Mouse (Mus musculus) intestine, postnatal 0 days (tissue): Measurements from ENCODE around the gene Zg16. TPM values are rescaled to one million over a fixed set of nuclear protein-coding genes. Genes with fewer than 3 reads are reported as not detected.

Source experiments
- ATAC-seq: fragments of 200-750 bp; cut with Nextera tagmentation; 2 replicates; pipeline ENCODE4 v1.8.0; 2017; ENCODE audit warnings: mild to moderate bottlenecking, moderate TSS enrichment, moderate library complexity
- H3K27ac ChIP-seq: fragments of 300-500 bp; sonication (generic); 2 replicates; pipeline ENCODE4 v1.5.1; 2014; ENCODE audit warnings: mild to moderate bottlenecking, low read depth, low read length, moderate library complexity
- H3K27me3 ChIP-seq: fragments of 300-500 bp; sonication (generic); replicated peaks from 2 replicates; pipeline ENCODE4 v1.6.1; 2014; ENCODE audit warnings: low read length, mixed read lengths; ENCODE audit not compliant: control insufficient read depth, insufficient read depth
- H3K36me3 ChIP-seq: fragments of 300-500 bp; sonication (generic); 2 replicates; pipeline ENCODE4 v1.6.1; 2014; ENCODE audit warnings: mild to moderate bottlenecking, moderate library complexity; ENCODE audit not compliant: control insufficient read depth, insufficient read depth
- H3K4me1 ChIP-seq: fragments of 300-500 bp; sonication (generic); replicated peaks from 2 replicates; pipeline ENCODE4 v1.6.1; 2014; ENCODE audit warnings: antibody characterized with exemption, low read length, mixed read lengths; ENCODE audit not compliant: control insufficient read depth, insufficient read depth
- H3K4me2 ChIP-seq: fragments of 300-500 bp; sonication (generic); replicated peaks from 2 replicates; pipeline ENCODE4 v1.6.1; 2014; ENCODE audit warnings: low read depth, mild to moderate bottlenecking, moderate library complexity
- H3K4me3 ChIP-seq: fragments of 300-500 bp; sonication (generic); 2 replicates; pipeline ENCODE4 v1.5.1; 2014; ENCODE audit warnings: low read depth, low read length
- H3K9ac ChIP-seq: fragments of 300-500 bp; sonication (generic); 2 replicates; pipeline ENCODE4 v1.6.1; 2014; ENCODE audit warnings: mild to moderate bottlenecking, low read depth, low read length
- H3K9me3 ChIP-seq: fragments of 300-500 bp; sonication (generic); 2 replicates; pipeline ENCODE4 v1.6.1; 2016; ENCODE audit warnings: mixed run types; ENCODE audit not compliant: control insufficient read depth
- CTCF ChIP-seq: sonication (generic); IDR thresholded peaks from 2 replicates; pipeline ENCODE4 v1.5.1; 2016; ENCODE audit warnings: low read depth, mild to moderate bottlenecking, control low read depth, antibody characterized with exemption, moderate library complexity
- WGBS: fragments of 180-500 bp; shearing (Covaris S2); extraction: QIAGEN DNeasy Blood & Tissue Kit; methylation state at CpG from one replicate; pipeline ENCODE4 v1.1.7; 2014; 5-methylcytosine and 5-hydroxymethylcytosine counted together
- polyA plus RNA-seq: library from polyadenylated mRNA; unstranded; fragments of >200 nt; fragmentation: Nextera tagmentation; extraction: Ambion mirVana; gene quantifications from 2 replicates; pipeline ENCODE4 v1.2.1, GENCODE M21; 2015

The Zg16 gene
- polyA plus RNA-seq, 1 experiment from 2014 or later: 225 TPM

- no peaks in the 10 kb centered on the region for H3K9me3 ChIP-seq
- peak overlapping the region; percentile 14; the same call in 1 of the 2 replicates for H3K4me3 ChIP-seq
- H3K36me3 ChIP-seq: no peaks in the 10 kb centered on the region
- peak overlapping the region; percentile 51 for H3K4me2 ChIP-seq
- H3K9ac ChIP-seq: no peak overlapping the region
- no peaks in the 10 kb centered on the region for H3K27me3 ChIP-seq
- peak; percentile 98 for TF ChIP-seq CTCF
- H3K4me1 ChIP-seq: no peaks in the 10 kb centered on the region
- 14% methylated on average over 17 of the region's 17 CpGs for WGBS
- no peak overlapping the region for H3K27ac ChIP-seq
- ATAC-seq: peak; percentile 87
Measured at GRCm38 (mm10) chr7:127104560-127105332, 17.6 kb upstream of the Zg16 start.

DNA sequence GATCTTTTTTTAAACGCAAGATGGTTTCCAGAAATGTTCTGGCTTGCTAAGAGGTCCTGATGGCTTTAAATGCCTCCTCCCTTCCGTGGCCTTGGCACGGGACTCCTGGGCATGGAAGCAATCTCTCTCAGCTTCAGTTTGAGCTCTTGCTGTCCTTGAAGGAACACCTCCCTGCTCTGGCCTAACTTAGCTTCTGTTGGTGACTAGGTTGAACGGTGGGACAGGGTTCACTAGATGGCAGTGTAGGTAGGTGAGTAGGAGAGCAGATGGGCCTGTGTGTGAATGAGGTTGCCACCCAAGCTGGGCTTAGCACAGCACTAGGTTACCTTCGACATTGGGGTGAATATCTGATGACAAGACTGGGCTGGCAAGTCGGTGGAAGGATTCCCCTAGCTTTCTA, 16.8 kb upstream of the Zg16 start:
- no peak for ATAC-seq
- H3K9me3 ChIP-seq: no peaks in the 10 kb centered on the region
- H3K36me3 ChIP-seq: no peaks in the 10 kb centered on the region
- H3K4me3 ChIP-seq: no peak overlapping the region
- no peaks in the 10 kb centered on the region for H3K4me1 ChIP-seq
- H3K4me2 ChIP-seq: no peak overlapping the region
- H3K27me3 ChIP-seq: no peaks in the 10 kb centered on the region
- H3K9ac ChIP-seq: no peak overlapping the region
- TF ChIP-seq CTCF: no peak
- 66% methylated on average over 6 of the region's 6 CpGs for WGBS
- H3K27ac ChIP-seq: no peak overlapping the region

DNA sequence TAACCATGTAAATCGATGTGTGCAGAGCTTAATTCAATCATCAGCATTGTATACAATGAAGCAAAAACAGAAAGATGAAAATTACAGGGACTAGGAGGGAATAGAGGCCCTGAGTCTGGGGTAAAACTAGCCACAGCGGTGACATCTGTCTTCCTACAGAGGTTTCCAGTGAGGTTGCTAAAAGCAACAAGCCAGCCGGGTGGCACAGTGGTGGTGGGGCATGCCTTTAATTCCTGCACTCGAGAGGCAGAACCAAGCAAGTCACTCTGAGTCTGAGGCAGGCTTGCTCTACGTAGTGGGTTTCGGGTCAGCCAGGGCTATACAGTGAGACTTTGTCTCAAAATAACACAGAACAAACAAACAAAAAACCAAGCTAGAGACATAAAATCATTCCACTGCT, 15.0 kb upstream of the Zg16 start:
- Histone ChIP-seq H3K4me3 (no peak overlapping the region), H3K9me3 (no peaks in the 10 kb centered on the region), H3K4me2 (no peak overlapping the region), H3K27me3 (no peaks in the 10 kb centered on the region), H3K4me1 (no peaks in the 10 kb centered on the region), H3K9ac (no peak overlapping the region), H3K36me3 (no peaks in the 10 kb centered on the region), H3K27ac (no peak overlapping the region)
- 62% methylated on average over 6 of the region's 6 CpGs for WGBS
- ATAC-seq: no peak
- no peak for TF ChIP-seq CTCF

GRCm38 (mm10) chr7:127101451-127102016, 14.4 kb upstream of the Zg16 start:
- H3K36me3 ChIP-seq: no peaks in the 10 kb centered on the region
- H3K4me2 ChIP-seq: no peak overlapping the region
- H3K4me1 ChIP-seq: no peaks in the 10 kb centered on the region
- H3K4me3 ChIP-seq: no peak overlapping the region
- no peak for ATAC-seq
- no peaks in the 10 kb centered on the region for H3K9me3 ChIP-seq
- 23% methylated on average over 2 of the region's 2 CpGs for WGBS
- peak; percentile 42 for TF ChIP-seq CTCF
- no peaks in the 10 kb centered on the region for H3K27me3 ChIP-seq
- no peak overlapping the region for H3K9ac ChIP-seq
- H3K27ac ChIP-seq: no peak overlapping the region

DNA sequence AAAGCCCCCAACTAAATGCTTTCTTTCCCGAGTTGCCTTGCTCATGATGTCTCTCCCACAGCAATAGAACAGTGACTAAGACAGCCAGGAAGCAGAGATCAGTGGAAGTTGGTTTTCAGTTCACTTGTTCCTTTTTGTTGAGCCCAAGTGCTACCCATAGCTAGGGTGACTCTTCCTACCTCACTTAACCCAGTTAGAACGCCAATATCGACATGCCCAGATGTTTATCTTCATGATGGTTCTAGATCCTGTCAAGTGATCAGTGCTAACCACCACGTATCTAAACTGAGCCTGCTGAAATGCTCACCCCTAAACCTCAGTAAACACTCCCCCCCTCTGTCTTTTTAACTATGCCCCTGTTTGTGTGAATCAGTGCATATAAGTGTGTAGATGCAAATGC, 12.4 kb upstream of the Zg16 start:
- Histone ChIP-seq H3K9ac (no peak overlapping the region), H3K4me3 (no peak overlapping the region), H3K27ac (no peak overlapping the region), H3K27me3 (no peaks in the 10 kb centered on the region), H3K9me3 (no peaks in the 10 kb centered on the region), H3K4me2 (no peak overlapping the region), H3K36me3 (no peaks in the 10 kb centered on the region), H3K4me1 (no peaks in the 10 kb centered on the region)
- no peak for ATAC-seq
- TF ChIP-seq CTCF: no peak
- WGBS: 77% methylated on average over 4 of the region's 4 CpGs

DNA sequence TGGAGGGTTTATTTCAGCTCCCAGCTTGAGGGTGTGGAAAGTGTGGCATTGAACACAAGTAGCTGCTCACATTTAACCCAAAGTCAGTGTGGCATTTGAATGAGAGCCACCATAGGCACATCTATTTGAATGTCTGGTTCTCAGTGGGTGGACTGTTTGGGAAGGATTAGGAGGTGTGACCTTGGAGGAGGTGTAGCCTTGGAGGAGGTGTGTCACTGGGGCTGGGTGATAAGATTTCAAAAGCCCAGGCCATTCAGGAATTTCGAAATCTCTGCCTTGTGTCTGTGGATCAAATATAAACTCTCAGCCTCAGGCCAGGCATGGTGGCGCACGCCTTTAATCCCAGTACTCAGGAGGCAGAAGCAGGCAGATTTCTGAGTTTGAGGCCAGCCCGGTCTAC, 11.8 kb upstream of the Zg16 start:
- Histone ChIP-seq H3K4me2 (no peak overlapping the region), H3K27ac (no peak overlapping the region), H3K9me3 (no peaks in the 10 kb centered on the region), H3K36me3 (no peaks in the 10 kb centered on the region), H3K9ac (no peak overlapping the region), H3K27me3 (no peaks in the 10 kb centered on the region), H3K4me3 (no peak overlapping the region), H3K4me1 (no peaks in the 10 kb centered on the region)
- 87% methylated on average over 4 of the region's 4 CpGs for WGBS
- TF ChIP-seq CTCF: no peak
- ATAC-seq: no peak
